Mouse (Mus musculus) kidney, adult 11 months (tissue): ENCODE data around the gene Tpp1.

Source experiments
- DNase-seq: peaks from one replicate; pipeline ENCODE4 v3.0.0; 2022

Gene Tpp1

GRCm38 (mm10) chr7:105751491-105752433 is at the start of gene Tpp1:
TSS of gene Tpp1 (minus strand) at chr7:105752235.
- DNase-seq, result peak; percentile 96

DNA sequence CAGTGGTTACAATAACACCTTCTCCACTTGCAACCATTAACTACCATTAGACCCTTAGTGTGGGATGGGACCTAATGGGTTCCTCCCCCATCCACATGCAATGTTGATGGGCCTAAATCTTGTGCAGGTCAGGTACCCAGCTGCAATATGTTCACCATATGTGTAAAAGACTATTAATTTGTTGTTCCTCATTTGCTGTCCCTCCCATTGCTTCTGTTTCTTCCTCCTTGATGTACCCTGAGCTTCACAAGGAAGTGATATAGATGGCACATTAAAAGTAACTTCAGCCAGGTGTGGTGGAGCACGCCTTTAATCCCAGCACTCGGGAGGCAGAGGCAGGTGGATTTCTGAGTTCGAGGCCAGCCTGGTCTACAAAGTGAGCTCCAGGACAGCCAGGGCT is 44.9 kb upstream of the Tpp1 start:
- no peak for DNase-seq

DNA sequence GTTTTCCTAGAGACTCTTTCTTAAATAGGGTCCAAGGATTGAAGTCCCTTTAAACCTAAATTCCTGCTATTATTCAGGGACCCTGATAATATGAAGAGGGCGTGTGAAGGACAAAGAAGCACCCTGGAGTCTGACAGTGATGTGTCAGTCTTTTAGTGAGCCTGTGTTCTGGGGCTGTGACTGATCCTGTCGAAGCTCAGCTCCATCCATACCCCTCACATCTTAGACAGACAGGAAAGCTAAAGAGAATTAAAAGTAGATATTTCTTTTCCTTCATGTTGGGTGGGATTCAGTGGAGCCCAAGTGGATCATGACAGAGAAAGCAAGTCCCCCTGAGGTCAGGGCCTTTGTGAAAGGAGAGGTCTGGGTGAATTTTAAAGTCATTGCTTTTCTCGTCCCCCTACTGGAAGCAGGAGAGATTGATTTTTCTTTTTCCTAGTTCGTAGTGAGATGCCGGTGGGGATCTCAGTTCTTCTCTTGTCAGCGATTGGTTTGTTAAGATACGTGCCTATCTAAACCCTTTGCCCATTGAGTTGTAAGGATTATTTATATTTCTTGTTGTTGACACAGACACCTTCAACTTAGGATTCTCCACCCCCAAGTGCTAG is 43.8 kb upstream of the Tpp1 start:
- no peak for DNase-seq

DNA sequence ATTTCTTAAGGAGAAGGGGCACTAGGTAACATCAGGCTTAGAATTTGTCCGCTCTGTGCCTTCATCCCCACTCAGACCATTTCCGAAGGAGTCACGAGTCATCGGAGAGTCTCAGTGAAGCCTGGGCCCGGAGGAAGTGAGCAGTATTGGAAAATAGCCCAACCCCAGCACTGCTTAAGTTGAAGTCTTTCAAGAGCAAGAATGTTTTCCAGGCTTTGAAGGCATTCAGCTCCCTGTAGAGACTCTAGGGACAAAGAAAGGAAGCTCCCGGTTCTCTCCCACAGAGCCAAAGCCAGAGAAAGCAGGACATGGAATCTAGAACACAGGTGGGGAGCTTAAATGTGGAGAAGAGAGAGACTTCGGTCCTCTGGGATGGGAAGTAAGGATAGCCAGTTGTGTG is 41.7 kb upstream of the Tpp1 start:
- no peak for DNase-seq

DNA sequence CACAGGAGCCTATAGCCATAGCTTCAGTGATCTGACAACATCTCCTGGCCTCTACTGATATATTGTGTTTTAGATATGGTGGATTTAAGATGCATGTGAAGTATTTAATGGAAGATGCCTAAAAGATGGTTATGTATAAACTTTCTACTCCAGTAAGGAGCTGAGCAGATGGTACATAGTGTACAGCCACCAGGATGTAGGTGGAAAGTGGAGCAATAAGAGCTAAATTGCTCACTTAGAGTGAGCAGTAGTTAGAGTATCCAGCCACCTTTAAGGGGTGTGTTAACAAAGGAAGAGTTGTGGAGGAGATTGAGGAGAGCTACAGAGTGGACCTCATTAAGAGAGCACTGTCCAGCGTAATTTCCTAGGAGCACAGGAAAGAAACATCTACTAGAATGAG is 39.1 kb upstream of the Tpp1 start:
- no peak for DNase-seq

- no peak for DNase-seq
These were observed 35.5 kb upstream of the Tpp1 start, which contains the start of gene Dchs1 for GRCm38 (mm10) chr7:105787285-105788140. TSS of gene Dchs1 (minus strand) at chr7:105787654.

- DNase-seq, result no peak
These were observed 34.7 kb upstream of the Tpp1 start for GRCm38 (mm10) chr7:105786506-105787284.

- no peak for DNase-seq
These were observed 32.5 kb upstream of the Tpp1 start for GRCm38 (mm10) chr7:105784556-105784955.

GRCm38 (mm10) chr7:105783861-105784260 is 31.8 kb upstream of the Tpp1 start:
- no peak for DNase-seq

GRCm38 (mm10) chr7:105778553-105779265 is 26.7 kb upstream of the Tpp1 start:
- DNase-seq, result no peak

- peak; percentile 68 for DNase-seq
These were observed 25.9 kb upstream of the Tpp1 start for GRCm38 (mm10) chr7:105777797-105778552.

GRCm38 (mm10) chr7:105777316-105777715 is 25.3 kb upstream of the Tpp1 start:
- DNase-seq, result no peak

DNA sequence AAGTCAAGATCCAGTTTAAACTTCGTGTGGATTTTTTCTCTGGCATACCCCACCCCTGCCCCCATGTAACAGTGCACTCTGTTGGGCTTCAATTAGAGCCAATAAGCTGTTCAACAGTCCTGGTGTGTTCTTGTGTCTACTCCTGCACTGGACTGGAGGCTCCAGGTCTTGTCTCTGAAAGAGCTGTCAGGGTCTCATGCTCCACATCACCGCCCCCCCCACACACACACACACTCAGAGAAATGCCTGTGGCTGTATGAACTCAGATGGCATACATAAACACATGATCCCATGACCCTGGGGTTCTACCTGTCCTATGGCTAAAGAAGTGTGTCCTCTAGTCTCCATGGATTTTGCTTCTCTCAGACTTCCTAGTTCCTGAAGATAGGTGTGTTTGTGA is 24.0 kb upstream of the Tpp1 start:
- no peak for DNase-seq

DNA sequence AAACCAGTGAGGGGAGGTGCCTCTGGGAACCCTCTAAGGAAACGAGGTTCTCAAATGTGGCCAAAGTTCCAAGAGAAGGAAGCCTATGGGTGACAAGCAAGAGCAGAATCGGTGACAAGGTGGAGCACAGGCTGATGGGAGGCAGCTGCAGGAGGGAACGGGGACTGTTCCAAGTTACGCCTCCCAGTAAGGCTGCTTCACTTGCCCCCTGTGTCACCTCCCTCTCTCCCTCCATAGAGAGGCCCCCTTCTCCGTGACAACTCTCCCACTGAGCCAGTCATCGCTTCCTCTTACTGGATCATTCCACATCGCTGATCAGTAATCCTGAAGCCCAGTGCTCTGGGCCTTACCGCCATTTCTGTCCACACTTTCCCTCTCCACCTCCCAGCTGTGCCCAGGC is 22.6 kb upstream of the Tpp1 start:
- peak; percentile 52 for DNase-seq

GRCm38 (mm10) chr7:105773041-105773440 is 21.0 kb upstream of the Tpp1 start:
- DNase-seq, result no peak

DNA sequence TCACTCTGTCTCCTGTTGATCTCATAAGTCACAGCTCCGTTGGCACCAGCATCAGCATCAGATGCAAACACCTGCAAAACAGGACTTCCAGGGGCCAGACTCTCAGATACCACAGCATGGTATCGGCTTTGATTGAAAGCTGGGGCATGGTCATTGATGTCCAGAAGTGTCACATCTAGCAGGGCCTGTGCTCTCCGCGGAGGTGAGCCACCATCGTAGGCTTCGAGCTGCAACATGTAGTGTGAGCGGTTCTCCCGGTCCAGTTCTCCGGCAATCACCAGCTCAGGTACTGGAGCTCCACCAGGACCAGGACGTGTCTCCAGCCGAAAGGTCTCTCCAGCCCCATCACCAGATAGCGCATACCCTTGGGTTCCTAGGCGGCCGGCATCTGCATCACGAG is 20.3 kb upstream of the Tpp1 start:
- DNase-seq, result no peak

GRCm38 (mm10) chr7:105769959-105770358 is 17.9 kb upstream of the Tpp1 start:
- no peak for DNase-seq

DNA sequence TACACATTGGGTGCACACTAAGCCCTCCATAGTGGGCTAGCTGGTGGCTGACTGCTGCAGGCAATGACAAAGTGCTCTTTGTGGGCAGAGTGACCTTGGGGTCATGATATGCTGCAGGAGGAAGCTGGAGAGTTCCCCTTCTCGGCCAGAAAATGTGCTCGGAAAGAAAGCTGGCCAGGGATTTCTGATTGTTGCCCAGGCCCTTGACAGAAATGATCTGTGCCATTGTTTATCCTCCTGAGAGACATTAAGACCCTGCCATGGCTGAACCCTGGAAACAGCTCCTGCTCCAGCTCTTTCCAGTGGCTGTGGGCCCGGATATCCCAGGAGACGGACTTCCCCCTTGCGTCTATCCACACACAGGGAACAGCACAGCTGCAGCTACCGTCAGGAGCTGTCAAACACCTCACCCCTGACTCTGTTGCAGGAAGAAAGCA is 15.7 kb upstream of the Tpp1 start:
- DNase-seq, result peak; percentile 51

GRCm38 (mm10) chr7:105764331-105764730 is 12.3 kb upstream of the Tpp1 start:
- no peak for DNase-seq

DNA sequence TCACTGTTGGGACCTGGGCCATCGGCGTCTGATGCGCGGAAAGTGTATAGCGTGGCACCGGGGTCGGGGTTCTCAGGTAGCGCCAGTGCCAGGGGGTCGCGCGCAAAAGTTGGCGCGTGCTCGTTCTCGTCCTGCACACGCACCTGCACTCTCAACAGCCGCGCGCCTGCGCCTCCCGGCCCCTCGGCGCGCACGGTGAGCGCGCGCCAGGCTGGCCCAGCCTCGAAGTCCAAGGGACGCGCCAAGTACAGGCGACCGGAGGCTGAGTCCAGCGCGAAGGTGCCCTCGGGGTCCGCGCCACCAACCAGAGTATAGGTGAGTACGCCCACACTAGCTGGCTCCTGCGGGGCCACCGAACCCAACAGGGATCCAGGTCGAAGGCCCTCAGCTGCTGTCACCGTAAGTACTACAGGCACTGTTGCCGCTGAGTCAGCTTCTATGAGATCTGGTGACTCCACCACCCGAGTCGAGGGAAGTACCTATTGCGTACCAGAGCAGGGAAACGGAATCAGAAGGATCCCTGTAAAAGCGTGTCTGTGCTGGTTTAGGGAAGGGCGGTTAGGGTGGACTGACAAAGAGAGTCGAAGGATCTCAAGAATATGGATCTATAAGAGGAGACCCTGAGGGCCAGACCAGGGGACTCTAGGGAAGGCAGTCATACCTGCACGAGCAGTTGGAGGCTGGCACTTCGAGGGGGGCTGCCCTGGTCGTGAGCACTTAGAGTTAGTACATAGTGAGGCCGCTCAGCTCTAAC is 10.7 kb upstream of the Tpp1 start:
- DNase-seq, result no peak
